Mouse (Mus musculus): ENCODE data around the gene Mark3.
A peak's percentile ranks its signal among the peaks of the same experiment; 100 is the strongest.
"Not testable (repeated sequence)": the region's sequence is repeated elsewhere in the genome, so short reads cannot be mapped to it uniquely, and the experiment has no call there.

The Mark3 gene

GRCm38 (mm10) chr12:111574074-111574886 lies at the start of gene Mark3:
Gene Mark3 (plus strand): TSS chr12:111574523.
- DNase-seq, result peak; percentile 97

- DNase-seq, result no peak
Measured at GRCm38 (mm10) chr12:111524883-111525282, 49.4 kb upstream of the Mark3 start.

DNA sequence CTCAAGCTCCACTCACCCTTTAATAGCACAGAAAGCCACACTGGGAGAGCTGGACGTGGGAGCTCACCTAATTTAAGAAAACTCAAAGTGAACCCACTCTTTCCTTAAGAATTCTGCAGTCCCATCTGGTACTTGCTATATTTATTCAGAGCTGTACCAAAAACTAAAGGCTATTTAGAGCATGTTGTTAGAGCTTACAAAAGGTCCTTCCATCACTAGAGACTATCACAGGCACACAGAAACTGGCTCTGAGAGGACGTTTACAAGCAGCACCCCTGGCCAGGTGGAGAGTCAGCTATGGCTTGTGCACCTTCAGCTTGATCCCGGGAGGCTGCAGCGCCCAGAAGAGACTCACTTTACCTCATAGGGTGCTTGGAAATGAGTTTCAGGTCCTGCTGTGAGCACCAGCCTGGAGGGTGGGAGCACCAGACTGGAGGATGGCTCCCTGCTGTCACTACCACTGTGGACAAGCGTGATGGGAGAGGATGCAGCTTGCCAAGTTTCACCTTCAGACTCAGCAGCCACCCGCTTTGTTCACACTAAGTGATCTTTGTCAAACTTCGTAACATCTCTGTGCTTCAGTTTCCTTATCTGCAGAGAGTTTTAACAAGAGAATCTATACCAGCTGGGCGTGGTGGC lies 46.6 kb upstream of the Mark3 start:
- DNase-seq, result no peak

DNA sequence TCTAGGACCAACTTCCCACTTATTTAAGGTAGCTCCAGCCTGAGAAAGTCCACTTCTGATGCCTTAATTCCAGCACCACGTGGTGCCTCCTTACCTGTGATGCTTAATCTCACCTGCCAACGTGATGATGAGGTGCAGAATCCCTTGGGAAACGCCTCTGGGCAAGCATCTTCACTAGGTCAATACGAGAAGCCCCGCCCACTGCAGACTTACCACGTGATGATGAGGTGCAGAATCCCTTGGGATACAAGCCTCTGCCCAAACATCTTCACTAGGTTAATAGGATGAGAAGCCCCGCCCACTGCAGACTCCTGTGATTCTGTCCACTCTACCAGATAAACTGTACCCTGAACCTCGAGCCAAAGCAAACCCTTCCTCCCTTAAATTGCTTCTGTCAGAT lies 45.1 kb upstream of the Mark3 start:
- DNase-seq, result no peak

DNA sequence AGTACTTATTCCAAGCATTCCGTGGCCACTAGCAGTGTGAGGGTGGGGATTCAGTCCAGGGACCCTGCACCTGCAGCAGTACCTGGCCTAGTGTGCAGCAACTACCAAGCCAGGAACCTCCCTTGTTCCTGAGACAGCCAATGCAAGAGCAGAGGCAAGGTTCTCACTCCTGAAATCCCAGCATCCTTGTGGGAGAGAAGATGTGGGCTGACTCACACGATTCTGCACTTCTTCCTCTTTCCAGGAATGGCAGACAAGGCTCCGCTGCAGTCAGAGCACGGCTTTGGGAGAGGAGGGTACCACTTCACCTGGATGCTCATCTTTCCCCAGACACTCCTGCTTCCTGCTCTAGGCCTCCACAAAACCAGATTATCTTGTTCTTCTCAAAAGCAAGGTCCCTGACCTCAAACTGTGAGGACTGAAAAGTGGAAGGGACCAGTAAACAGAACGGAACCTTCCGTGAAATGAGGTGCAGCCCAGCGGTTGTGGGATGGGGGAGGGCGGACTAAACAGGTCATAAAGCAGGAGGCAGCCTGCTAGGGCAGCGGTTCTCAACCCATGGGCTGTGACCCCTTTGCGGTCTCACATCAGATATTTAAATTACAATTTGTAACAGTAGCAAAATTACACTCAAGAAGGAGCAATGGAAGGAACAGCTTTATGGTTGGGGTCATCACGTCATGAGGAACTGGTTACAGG lies 41.1 kb upstream of the Mark3 start:
- DNase-seq, result no peak

DNA sequence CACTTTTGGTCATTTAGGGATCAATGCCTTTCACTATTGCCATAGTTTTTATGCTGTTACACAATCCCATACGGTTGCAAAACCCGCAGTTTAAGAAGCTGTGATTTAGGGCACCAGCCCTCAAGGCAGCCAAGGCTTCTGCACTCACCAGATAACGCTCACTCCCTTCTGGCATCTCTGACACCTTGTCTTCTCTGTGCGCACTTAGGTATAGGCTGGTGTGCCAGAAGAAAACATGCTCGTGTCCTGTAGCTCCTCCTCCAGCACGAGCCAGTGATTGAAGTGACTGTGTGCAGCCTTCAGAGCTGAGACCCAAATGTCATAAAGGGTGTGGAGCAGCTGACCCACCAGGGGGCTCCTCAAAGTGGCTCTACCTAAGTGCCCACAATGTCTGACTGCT lies 39.0 kb upstream of the Mark3 start:
- no peak for DNase-seq

- no peak for DNase-seq
Measured at GRCm38 (mm10) chr12:111535762-111536161, 38.6 kb upstream of the Mark3 start.

GRCm38 (mm10) chr12:111536746-111537145 lies 37.6 kb upstream of the Mark3 start:
- no peak for DNase-seq

DNA sequence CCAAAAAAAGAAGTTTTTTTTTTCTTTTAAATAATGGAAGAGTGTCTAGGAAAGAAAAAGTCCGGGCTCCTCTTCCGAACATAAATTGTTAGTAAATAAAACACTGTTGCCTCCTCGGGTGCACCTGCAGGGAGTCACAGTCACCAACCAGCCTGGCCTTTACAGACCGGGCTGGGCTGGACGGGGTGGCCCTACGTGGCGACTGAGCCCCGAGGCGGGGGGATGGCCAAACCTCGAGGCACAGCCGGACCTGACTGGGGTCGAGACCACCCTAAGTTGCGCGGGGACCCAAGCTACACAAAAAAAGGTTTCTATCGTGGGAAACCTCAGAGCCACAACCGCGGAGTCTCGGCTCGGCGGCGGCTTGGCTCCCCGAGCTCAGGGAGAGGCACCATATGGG lies 37.0 kb upstream of the Mark3 start:
- DNase-seq, result no peak

- DNase-seq, result peak; percentile 99
Measured at GRCm38 (mm10) chr12:111537796-111538291, 36.5 kb upstream of the Mark3 start, which contains the start of gene Eif5. Gene Eif5 (plus strand): TSS chr12:111538016.

- DNase-seq, result peak; percentile 86
Measured at GRCm38 (mm10) chr12:111538292-111539040, 35.9 kb upstream of the Mark3 start.

- DNase-seq, result no peak
Measured at GRCm38 (mm10) chr12:111539041-111539345, 35.3 kb upstream of the Mark3 start.

DNA sequence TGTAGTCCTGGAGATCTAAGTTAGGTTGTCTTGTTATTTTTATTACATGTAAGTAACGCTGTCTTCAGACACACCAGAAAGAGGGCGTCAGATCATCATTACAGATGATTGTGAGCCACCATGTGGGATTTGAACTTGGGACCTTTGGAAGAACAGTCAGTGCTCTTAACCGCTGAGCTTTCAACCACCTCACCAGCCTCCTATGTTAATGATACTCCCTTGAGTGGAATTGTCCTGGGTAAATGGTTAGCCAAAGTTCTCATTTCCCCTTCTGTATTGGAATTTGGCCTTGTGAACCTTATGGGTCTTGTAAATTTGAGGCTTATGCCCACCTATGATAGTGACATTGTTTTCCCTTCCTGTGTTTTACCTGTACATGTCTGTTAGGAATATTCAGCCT lies 27.3 kb upstream of the Mark3 start:
- DNase-seq, result no peak

GRCm38 (mm10) chr12:111548555-111549289 lies 25.6 kb upstream of the Mark3 start:
- DNase-seq, result no peak

DNA sequence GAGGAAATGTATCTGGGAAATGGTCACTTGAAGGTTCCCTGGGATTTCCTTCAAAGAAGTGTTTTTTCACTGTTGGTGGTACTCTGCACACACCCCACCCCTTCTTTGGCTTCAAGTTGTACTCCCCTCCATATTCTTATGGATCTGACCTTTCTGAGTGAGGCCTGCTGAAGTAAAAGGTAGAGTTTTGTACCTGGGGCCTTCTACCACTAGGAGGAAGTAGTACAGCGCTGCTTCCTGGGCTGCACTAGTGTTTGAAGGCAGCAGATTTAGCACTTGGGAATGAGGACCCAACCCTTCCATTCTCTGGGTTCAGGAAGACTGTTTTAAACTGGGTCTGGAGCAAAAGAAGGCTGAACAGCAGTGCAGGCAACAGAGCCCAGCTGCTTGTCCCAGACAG lies 23.6 kb upstream of the Mark3 start:
- DNase-seq, result no peak

DNA sequence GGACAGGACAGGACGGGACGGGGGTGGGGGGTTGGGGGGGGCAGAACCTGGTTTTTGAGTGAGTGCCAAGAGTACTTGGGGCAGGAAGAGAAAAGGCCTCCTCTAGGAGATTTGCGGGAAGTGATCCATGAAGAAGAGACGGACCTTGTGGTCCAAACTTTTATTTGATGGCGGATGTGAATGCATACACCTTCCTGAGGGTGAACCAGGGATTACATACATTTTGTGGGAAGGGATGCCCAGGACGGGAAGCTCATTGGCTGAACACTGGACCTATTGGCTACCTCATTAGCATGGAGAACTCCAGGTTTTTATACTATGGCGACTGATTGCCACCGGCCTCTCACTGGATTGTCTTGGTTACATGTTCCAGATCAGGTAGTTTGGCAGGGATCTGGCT lies 22.0 kb upstream of the Mark3 start:
- DNase-seq, result no peak

DNA sequence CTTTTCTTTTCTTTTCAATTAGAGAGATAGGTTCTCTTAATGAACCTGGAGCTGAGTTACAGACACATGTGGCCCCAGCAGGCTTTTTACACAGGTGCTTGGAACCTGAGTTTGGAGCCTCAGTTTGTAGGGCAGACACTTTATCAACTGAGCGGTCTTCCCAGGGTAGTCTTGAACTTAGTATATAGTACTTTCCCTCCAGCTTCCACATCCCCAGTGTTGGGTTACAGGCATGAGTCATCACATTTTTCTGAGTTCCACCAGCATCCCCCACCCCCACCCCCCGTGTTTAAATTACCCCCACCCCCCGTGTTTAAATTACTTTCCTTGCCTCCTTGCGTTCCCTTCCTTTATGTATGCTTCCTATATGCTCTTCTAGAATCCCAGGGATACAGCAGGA lies 19.0 kb upstream of the Mark3 start:
- no peak for DNase-seq

- DNase-seq, result not testable (repeated sequence)
Measured at GRCm38 (mm10) chr12:111555893-111556292, 18.4 kb upstream of the Mark3 start.

GRCm38 (mm10) chr12:111557538-111557937 lies 16.8 kb upstream of the Mark3 start:
- no peak for DNase-seq

GRCm38 (mm10) chr12:111558655-111559054 lies 15.7 kb upstream of the Mark3 start:
- DNase-seq, result no peak

DNA sequence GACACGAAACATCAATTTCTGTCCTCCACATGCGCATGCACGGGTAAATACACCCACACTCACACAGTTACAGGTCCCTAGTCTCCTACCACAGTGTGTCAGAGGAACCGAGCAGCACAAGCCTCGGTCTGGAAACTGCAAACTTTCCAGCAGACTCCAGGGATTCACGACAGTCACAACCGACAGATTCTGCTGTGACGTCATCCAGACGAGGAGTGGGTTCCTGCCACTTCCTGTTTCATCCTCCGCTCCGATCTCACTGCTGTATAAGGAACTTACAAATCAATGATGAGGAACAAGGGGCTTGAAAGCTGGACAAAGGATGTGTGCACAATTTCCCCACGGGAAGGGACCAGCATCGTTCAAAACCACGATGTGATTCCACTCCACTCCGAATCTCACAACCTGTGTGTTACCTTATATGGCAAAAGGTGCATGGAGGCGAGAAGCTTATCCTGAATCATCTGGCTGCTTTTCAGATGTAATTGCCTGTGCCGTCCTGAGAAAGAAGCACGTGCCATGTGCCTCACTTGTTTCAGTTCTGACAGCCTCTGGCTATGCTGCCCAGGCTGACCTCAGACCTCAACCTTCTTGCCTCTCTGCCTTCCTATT lies 14.6 kb upstream of the Mark3 start:
- no peak for DNase-seq

GRCm38 (mm10) chr12:111560286-111560685 lies 14.0 kb upstream of the Mark3 start:
- DNase-seq, result no peak
